Mouse (Mus musculus) gastrocnemius, adult 18-20 months (tissue): Measurements from ENCODE around the gene Gpc6. TPM values are rescaled to one million over a fixed set of nuclear protein-coding genes. Genes with fewer than 3 reads are reported as not detected.

Experiments used
- DNase-seq: peaks from one replicate; pipeline ENCODE4 v3.0.0; 2021; ENCODE audit warnings: low spot score
- total RNA-seq, 2 experiments: library from RNA; stranded (reverse); gene quantifications; 2 replicates each; pipeline ENCODE4 v1.2.3; 2021

Gpc6 gene
- total RNA-seq, 2 experiments from 2014 or later, result 1.5 to 2.6 TPM

- no peak for DNase-seq
These were observed 22.3 kb downstream of the Gpc6 start for GRCm38 (mm10) chr14:116947461-116947860.

DNA sequence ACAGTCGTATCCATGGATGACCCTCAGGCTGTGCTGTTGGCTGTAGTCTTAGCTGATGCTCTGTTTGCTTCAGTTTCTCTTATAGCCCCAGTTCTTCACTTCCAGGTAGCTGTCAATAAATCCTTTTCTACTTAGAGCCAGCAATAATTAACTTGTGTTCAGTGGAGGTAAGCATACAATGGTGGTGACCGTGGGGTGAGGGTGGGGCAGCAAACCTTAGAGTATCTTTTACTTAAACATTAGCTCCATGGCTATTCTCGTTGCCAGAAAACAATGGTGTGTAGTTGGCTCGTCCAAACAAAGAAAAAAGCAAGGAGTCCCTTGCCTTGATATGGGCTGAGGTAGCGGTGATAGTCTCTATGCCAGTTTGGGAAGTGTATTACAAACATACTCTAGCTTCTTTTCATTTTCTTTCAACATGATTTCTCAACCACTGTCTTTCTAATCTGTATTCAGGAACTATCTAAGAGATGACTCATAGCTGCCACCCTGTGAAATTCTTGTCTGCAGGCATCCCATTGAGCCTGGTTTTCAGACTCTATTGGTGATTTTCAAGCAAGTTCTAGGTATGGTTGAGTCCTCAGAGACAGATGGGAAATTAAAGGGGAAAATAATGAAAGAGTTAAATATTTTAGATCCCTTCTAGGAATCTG, 22.9 kb downstream of the Gpc6 start:
- no peak for DNase-seq

- no peak for DNase-seq
These were observed 32.0 kb downstream of the Gpc6 start for GRCm38 (mm10) chr14:116957154-116957553.

DNA sequence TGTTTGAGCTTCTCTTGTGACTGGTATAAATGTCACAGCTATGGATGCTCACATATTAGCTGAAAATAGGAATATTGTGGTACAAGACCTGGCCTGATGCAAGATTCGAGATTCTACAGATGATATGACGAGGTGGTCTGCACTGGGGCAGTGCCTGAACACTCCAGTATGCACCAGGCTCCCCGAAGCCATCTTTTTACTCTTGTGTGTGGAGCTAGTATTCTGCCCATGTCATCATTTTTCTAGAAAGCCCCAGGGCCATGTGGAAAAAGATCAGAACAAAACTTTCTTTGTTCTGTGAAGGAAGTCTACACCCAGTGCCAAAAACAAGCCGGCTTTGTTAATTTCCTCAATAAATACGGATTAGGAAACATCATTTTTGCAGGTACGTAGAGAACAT, 39.7 kb downstream of the Gpc6 start:
- no peak for DNase-seq

GRCm38 (mm10) chr14:116974708-116975107, 49.6 kb downstream of the Gpc6 start:
- no peak for DNase-seq

DNA sequence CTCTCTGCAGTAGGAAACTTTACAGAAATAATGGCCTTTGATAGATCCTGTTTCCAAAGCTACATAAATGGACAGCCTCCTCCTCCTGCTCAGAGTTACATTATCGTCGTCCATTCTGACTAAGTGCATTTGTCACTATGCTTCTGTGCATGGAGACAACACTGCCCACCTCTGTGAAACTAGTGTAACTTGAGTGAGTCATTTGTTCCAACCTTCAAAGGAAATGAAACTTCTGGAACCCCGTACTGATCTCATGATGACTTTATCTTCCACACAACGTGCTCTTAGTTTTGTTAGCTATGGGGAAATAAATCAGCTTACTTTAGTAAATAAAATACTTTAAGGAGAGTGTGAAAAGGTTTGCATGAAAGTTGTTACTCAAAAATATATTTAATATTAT, 50.1 kb downstream of the Gpc6 start:
- no peak for DNase-seq

GRCm38 (mm10) chr14:116977259-116977658, 52.1 kb downstream of the Gpc6 start:
- no peak for DNase-seq

DNA sequence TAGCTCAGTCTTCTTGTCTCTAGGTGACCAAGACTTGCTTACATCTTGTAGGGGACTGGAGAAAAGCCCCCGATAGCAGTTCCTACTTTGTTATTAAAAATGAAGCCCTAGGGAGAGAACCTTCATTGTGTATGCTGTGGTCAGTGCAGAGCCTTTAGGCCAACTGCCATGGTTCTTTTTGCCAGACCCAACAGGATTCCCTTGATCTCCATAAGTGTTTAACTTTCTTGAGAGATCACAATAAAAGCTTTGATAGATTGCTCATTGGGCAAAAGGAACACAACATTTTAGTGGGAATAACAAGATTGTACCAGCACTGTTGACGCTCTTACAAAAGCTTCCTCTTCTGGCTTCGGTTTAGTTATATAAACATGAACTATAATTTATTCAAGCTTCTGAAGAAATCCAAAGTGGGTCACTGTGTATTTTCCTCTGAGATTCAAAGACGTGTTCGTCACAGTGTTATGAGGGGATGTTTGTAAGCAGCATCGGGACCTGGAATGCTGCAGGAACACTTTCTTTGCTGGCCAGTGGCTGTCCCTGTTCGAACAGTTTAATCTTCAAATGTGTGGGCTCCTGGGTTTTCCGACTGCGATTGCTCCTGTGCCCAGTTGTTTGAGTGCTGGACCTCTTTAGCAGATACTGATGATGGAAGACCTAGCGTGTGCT, 54.7 kb downstream of the Gpc6 start:
- DNase-seq, result no peak

DNA sequence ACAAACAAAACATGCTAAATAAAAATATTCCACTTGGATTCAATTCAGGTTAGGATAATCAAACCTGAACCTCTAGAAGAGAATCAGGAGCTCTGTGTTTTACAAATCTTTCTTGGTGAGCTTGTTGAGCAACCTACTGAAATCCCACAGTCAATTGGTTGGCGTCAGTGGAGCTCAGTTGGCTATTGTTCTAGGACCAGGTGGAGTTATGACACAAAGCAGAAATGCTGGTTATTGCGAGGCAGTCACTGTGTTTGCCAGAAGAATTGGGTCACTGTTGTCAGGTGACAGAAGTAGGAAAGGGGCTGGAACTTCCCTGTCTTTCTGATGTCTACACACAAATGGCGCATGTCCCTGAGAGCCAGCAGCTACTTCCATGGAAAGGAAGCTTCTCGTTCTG, 56.6 kb downstream of the Gpc6 start:
- DNase-seq, result no peak

GRCm38 (mm10) chr14:116987341-116987740, 62.2 kb downstream of the Gpc6 start:
- DNase-seq, result no peak

- DNase-seq, result no peak
These were observed 75.3 kb downstream of the Gpc6 start for GRCm38 (mm10) chr14:117000376-117000775.

- no peak for DNase-seq
These were observed 77.2 kb downstream of the Gpc6 start for GRCm38 (mm10) chr14:117002313-117002712.

DNA sequence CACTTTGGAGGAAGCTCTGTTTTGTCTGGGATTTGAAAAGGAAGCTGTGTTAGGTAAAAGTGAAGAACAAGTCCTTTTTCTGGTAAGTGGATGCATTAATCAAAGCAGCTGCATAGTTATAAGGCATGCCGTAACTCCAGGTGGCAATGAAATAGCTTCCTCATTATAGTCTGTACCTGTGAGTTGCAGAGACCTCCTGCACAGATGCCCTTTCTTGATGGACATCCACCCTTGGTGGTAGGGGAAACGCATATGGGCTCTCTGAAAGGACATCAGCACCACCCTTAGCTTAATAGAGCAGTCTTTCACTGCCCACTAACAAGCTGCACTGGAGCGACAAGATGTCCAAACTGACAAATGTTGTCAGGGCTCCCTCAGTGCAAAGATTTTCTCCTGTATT, 83.7 kb downstream of the Gpc6 start:
- DNase-seq, result no peak

GRCm38 (mm10) chr14:117012969-117013368, 87.9 kb downstream of the Gpc6 start:
- no peak for DNase-seq

- DNase-seq, result no peak
These were observed 88.5 kb downstream of the Gpc6 start for GRCm38 (mm10) chr14:117013554-117014117.

DNA sequence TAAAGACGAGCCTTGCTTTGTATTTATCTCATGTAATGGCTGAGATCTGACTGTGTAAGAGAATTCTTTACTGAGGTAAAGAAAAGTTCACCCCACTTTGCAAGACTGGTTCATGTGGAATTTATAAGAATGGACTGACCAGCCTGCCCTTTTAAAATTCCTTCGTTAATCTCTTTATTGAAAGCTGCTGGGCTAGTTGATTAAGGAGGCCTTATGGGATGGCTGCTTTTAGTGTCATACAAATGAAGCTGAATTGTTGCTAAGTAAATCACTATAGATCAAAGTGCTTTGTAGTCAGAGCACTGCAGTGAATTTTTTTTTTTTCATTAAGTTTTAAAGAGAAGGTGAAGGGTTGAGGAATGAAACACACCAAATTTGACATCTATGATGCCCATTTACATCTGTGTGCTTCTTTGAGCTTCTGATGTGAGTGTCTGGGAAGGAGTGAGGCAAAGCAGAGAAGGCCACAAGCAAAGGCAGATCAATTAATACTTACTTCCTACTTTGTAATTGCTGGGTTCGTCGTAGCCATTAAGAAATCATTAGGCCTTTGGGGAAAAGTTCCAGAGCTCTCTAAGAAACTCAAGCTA, 90.3 kb downstream of the Gpc6 start:
- DNase-seq, result no peak

DNA sequence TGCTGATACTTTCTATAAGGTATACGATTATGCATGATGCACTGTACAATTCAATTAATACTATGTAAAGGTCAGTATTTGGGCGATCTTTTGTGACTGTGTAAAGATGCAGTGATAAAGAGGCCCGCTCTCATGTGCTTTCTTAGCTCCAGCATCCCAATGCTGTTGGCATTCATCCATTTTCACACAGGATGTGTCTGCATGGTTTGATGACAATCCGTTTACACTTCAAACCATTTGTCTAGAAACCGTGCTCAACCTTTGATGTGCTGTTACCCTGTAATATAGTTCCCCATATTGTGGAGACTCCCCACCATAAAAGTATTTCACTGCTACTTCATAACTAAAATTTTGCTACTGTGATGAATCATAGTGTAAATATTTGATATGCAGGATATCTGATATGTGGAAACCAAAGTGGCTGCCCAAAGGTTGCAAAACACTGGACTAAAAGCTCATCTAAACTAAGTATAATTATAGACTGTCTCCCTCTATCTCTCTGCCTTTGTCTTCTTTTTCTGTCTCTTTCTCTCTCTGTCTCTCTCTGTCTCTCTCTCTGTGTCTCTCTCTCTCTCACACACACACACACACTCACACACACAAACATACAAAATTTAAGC, 97.2 kb downstream of the Gpc6 start:
- DNase-seq, result no peak

- DNase-seq, result no peak
These were observed 109.0 kb downstream of the Gpc6 start for GRCm38 (mm10) chr14:117034146-117034545.

DNA sequence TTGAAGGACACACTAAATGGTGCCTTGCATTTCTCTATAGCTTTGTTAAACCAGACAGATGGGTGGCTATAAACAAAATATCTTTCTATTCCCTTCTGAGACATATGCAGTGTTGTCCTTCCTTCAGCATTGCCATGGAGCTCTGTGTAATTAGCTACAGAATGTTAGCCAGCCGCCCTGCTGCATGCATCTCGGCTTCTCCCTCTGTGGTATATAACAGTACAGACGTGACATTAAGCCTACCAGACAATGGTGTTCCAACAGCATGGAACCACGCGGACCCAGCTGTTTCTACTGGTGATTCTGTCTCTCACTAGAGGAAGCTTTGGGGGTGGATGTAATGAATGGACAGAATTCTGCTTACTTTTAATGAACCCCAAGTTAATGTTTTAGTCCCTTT, 115.9 kb downstream of the Gpc6 start:
- DNase-seq, result no peak

DNA sequence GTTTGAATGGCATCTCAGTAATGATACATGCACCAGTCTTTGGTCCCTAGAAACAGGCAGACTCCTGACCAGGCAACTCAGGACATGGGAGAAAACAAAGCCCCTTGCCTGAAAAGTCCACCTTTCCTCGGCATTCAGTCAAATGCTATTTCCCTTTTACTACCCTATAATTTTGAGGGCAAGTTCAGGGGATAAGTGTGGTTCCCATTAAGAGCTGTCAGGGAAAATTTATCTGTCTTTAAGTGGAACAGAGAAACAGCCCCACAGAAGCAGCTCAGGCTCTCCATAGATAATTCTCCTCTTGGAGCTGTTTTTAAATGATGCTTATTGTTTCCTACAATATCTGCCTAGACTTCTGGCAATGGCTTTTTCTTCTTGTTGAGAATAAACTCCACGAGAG, 123.8 kb downstream of the Gpc6 start:
- DNase-seq, result no peak

- no peak for DNase-seq
These were observed 125.8 kb downstream of the Gpc6 start for GRCm38 (mm10) chr14:117050877-117051276.

- DNase-seq, result no peak
These were observed 128.2 kb downstream of the Gpc6 start for GRCm38 (mm10) chr14:117053361-117053760.
